Mouse (Mus musculus): ENCODE measurements around the gene Fam217b.

Fam217b gene

DNA sequence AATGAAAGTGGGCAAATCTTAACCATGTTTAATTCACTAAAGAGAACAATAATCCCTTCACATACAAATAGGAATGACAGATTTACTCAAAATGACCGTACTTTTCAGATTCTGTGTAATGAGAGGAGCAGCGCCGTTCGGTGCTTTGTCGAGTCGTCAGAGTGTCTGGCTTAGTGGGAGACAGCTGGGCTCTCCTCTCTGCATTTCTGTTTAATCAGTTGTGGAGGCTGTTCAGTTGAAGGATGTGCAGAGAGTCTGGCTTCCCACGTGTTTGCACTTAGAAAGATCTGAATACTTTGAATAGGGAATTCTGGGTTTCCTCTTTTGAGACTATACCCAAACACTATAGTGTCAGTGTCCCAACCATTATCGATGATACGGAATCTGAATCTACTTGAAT lies 23.0 kb downstream of the Fam217b start:
- no peak for DNase-seq (ENCODE audit: low spot score)

DNA sequence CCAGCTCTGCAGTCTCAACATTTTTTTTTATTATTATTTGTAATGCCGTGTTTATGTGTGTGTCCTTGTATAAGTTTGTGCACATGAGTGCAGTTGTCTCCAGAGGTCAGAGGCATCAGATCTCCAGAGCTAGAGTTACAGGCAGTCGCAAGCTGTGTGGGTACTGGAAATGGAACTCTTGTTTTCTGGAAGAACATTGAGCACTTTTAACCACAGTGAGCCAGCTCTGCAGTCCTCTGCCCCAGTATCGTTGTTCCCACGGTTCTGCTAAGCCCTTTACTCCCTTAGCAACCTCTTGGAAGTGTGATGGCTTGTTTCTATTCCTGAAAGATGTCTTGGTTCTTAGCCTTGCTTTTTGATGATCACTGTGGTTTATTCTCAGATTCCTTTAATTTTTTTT lies 35.1 kb downstream of the Fam217b start:
- no peak for DNase-seq (ENCODE audit: low spot score)

DNA sequence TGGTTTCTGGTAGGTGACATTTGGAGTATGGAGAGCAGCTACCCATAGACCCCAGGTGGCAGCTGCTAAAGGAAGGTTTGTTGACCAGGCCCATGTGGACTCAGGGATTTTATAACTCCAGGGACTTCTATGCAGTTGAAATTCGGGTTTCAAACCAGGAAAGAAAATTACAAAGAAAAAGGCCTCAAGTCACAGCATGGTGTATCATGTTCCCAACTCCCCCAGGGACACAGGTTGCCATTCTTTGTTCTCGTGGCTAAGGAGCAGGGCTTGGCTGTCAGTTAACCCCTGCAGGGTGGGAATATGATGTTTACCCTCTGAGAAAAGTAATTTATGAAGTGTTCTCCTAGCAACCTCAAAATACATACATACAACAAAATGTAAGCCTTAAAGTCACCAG lies 35.9 kb downstream of the Fam217b start:
- no peak for DNase-seq (ENCODE audit: low spot score)

DNA sequence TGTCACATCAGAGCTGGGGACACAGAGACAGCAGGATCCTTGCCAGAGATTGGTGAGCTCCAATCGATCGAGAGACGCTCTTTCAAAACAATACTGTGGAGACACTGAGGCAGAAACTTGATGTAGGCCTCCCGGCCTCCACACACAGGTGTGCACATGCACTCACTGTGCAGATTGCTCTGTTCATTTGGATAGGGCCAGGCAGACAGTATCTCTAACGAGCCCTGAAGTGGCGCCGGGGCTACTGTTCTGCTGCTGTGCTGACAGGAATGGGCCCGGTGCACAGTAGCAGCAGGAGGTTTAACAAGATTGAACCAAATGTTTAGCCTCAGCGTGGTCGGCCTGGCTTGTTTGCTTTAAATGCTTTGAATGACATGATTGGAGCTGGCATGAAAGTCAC lies 36.6 kb downstream of the Fam217b start:
- DNase-seq (ENCODE audit: low spot score) = no peak

DNA sequence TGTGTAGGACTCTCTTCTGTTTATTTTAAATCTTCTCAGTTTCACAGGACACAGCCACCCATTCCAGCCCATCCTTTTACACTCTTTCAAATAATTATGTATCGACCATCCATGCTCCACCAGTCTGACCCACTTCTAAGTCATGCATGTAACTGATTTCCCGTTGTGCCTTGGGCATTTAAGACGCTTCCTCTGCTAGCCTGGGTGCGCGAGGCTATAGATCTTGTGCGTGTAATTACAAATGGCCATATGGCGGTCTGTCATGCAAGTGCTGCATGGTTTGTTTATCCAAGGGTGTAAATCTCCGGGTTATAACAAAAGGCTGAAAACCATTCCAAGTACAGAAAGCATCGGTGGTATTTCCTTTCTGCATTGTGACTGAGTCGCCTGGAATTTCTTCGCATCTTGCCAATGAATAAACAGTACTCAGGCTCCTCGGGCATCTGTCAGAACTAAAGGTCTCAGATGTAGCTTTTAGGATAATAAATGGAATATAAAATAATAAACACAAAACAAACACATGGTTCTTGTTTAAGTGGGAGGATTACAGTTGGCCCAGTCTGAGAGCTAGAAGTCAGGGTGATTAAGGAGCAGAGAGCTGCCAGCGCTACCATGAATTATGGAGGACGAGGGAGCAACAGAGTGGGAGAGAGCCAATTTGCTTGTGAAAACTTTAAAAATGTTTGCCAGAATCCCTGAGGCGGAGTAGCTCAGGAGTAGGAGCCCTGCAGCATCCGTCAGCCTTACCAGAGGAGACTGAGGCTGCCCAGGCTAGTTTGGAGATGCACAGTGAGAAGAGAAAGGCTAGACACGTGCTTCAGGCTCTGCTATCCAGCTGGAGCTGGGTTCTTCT lies 40.6 kb downstream of the Fam217b start:
- no peak for DNase-seq (ENCODE audit: low spot score)

DNA sequence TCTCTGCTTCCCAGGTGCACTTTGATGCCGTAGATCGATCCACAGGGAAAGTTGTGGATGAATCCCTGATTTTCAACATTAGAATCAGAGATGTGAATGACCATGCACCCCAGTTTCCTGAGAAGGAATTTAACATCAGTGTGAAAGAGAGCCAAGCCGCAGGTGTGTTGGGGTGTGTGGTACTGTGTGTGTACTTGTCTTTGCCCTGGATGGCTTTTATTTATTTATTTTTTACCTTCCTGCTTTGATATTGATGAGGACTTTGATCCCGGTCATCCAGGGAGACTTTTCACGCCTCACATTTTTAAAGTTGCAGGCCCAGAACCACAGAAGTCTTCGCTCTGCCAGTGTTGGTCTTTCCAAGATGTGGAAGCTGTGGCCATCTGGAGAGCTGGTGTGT lies 43.1 kb downstream of the Fam217b start:
- DNase-seq (ENCODE audit: low spot score) = no peak

DNA sequence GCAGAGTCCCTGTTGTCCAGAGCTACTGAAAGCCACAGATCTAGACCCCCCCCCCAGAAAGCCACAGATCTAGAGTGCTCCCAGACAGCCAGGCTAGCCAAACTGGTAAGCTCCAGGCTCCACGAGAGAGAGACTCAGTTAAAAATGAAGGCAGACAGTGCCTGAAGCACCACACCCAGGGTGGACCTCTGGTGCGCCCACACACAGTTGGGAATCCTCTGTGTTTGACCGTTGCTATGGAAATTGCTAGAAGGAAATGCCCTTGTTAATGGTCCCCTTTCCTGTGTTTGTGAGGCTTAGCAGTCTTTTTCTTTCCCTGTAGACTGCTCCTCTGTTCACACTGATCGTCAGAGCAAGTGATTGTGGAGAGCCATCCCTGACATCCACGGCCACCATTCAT lies 46.0 kb downstream of the Fam217b start:
- no peak for DNase-seq (ENCODE audit: low spot score)

DNA sequence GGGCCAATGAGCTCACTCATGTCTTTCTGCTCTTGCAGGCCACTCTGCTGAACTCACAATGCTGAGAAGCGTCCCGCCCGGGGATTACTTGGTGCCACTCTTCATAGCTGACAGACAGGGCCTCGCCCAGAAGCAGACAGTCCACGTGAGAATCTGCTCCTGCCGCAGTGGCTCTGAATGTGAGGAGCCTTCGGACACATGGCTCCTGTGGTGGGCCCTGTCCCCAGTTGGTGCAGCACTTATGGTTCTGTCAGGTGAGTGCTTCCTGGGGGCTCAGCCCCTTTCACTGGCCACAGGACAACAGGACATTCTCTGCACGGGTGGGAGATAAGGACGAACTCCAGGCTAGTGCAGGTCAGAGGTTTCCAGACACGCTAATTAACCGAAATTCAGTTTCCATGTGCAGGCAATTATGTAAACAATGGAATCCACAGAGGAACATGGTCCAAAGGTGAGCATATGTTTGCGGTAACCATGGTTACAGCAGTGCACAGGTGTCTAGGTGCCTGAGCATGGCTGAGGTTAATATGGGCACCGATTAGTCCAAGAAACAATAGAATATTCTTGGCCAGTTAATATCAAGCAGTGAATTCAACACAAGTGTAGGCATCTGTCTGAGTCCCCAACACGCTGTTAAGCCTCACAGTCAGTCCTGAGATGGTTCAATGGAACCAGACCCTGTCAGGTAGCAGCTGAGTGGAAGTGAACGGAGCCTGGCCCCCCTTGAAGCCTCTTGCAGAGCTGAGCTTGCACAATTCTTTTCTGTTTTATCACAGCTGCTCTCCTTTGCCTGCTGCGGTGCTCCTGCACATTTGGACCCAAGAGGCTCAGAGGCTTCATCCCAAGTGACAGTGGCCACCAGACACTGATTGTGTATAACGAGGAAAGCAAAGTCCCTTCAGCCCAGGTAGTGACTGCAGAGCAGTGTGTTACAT lies 57.5 kb downstream of the Fam217b start:
- DNase-seq (ENCODE audit: low spot score) = no peak

DNA sequence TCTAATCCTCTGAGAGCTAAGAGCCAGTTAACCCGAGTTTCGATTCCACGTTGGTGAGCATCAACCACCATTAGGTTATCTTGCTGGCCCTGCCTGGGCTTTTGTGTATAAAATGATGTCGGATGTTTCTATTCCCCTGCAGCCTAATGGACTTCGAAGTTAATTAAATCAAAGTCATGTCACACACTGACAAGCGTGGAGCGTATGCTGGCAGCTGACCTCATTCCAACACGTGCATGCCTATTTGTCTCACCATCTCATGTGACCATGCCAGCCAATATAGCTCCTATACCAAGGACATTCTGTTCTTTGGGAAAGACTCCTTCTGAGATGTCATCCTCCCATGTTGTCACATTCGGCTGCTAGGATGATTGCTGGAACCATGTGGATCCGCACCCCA lies 59.6 kb downstream of the Fam217b start:
- no peak for DNase-seq (ENCODE audit: low spot score)

Measured in testis, postnatal 10 days (tissue).